Mouse (Mus musculus) G1E (cell line): Measurements from ENCODE around the gene Sectm1a.

Experiments used
- CTCF ChIP-seq: IDR thresholded peaks from 2 replicates; pipeline ENCODE4 v1.5.1; 2012; ENCODE audit warnings: low read depth, low read length, inconsistent platforms, mixed read lengths
- GATA1 ChIP-seq: IDR thresholded peaks from 2 replicates; pipeline ENCODE4 v1.6.1; 2012; ENCODE audit warnings: borderline replicate concordance, low read length, inconsistent platforms, mixed read lengths
- POLR2AphosphoS5 ChIP-seq: IDR thresholded peaks from 2 replicates; pipeline ENCODE4 v1.6.1; 2012; ENCODE audit warnings: low read depth, low read length, inconsistent platforms; ENCODE audit not compliant: insufficient replicate concordance
- TAL1 ChIP-seq: conservative IDR thresholded peaks from 2 replicates; pipeline ENCODE4 v1.6.1; 2012; ENCODE audit warnings: low read depth, low read length, inconsistent platforms, mixed read lengths

- TF ChIP-seq CTCF (peak; percentile 37; the same call in 1 of the 2 replicates), TAL1 (no peak), GATA1 (no peak), POLR2AphosphoS5 (no peak)
Measured at GRCm38 (mm10) chr11:121126395-121126794, 45.4 kb upstream of the Sectm1a start.
